ENCODE assay signal across 21 mouse cellular contexts in the genomic region with DNA sequence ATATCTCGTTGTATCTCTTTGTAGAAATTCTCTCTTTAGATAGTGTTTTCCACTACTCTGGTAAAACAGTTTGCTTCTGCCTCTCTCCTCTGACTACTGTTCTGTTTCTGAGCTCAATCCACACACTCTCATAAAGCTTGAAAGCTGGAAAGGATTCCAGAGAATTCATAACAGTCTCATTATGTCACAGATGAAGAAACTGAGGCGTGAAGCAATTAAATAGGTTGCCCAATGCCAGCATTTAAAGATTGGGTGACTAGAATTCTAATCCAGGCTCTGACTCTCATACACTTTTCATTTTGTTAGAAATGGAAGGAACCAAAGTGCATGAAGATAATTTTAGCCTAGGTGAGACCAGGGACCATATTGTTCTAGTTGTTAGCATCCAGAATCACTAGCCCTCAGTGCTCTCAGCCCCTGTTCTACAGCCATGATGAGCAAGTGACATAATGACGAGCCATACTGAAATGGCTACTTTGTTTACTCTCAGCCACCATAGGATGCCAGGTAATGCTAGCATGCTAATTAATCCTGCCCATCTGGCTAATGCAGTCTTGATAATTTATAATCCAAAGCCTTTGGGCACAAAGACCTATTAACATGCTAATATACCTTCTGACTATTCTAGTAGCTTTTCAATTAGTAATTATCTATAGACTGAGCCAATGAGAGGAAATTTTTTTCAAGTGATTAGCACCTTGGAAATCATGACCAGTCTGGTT.
DNase-seq lines count a peak whose midpoint lies in the region; ATAC-seq lines count a peak whose summit lies in the region.
"Had no signal": no experiment of that assay in that cellular context is flagged by ENCODE, and none has a peak within 500 bp of the region (broad histone marks: within the 10 kb centered on the region; RNA-seq: fewer than 3 reads in every experiment).

No protein-coding gene starts in this region.

- no peaks in the 10 kb centered on the region for H3K4me1 ChIP-seq in midbrain, embryonic 13.5 days (replicated peaks)
- no peaks in the 10 kb centered on the region for H3K4me1 ChIP-seq in midbrain, embryonic 11.5 days (ENCODE audit: control insufficient read depth, insufficient read depth, low read length)
- H3K4me1 ChIP-seq in forebrain, embryonic 13.5 days = peaks cover 4% of the 10 kb centered on the region; the same call in 1 of the 2 replicates
- H3K4me1 ChIP-seq in hindbrain, embryonic 13.5 days (replicated peaks) = no peaks in the 10 kb centered on the region
- H3K4me1 ChIP-seq in neural tube, embryonic 12.5 days = no peaks in the 10 kb centered on the region
- H3K4me1 ChIP-seq: heart, embryonic 12.5 days; limb, embryonic 10.5 days; megakaryocyte, embryonic 14.5 days had no signal

- 75% methylated on average over 3 of the region's 3 CpGs for WGBS in midbrain, embryonic 13.5 days
- 86% methylated on average over 3 of the region's 3 CpGs for WGBS in midbrain, embryonic 11.5 days
- 55% methylated on average over 3 of the region's 3 CpGs for WGBS in forebrain, embryonic 13.5 days
- 70% methylated on average over 3 of the region's 3 CpGs for WGBS in hindbrain, embryonic 13.5 days
- 70% methylated on average over 3 of the region's 3 CpGs for WGBS in neural tube, embryonic 12.5 days

- H3K9me3 ChIP-seq in midbrain, embryonic 13.5 days = no peaks in the 10 kb centered on the region
- H3K9me3 ChIP-seq in midbrain, embryonic 11.5 days (ENCODE audit: control insufficient read depth, low read length) = no peaks in the 10 kb centered on the region
- no peaks in the 10 kb centered on the region for H3K9me3 ChIP-seq in forebrain, embryonic 13.5 days (replicated peaks)
- H3K9me3 ChIP-seq in hindbrain, embryonic 13.5 days = no peaks in the 10 kb centered on the region
- H3K9me3 ChIP-seq in neural tube, embryonic 12.5 days = no peaks in the 10 kb centered on the region
- H3K9me3 ChIP-seq: heart, embryonic 12.5 days; limb, embryonic 10.5 days; megakaryocyte, embryonic 14.5 days had no signal

- H3K27me3 ChIP-seq in midbrain, embryonic 13.5 days = no peaks in the 10 kb centered on the region
- H3K27me3 ChIP-seq in midbrain, embryonic 11.5 days (ENCODE audit: control insufficient read depth, insufficient read depth, low read length) = no peaks in the 10 kb centered on the region
- H3K27me3 ChIP-seq in forebrain, embryonic 13.5 days = no peaks in the 10 kb centered on the region
- H3K27me3 ChIP-seq in hindbrain, embryonic 13.5 days = no peaks in the 10 kb centered on the region
- H3K27me3 ChIP-seq in neural tube, embryonic 12.5 days (replicated peaks) = no peaks in the 10 kb centered on the region
- H3K27me3 ChIP-seq: heart, embryonic 12.5 days; megakaryocyte, embryonic 14.5 days had no signal

- no peaks in the 10 kb centered on the region for H3K36me3 ChIP-seq in midbrain, embryonic 13.5 days
- no peaks in the 10 kb centered on the region for H3K36me3 ChIP-seq in midbrain, embryonic 11.5 days (ENCODE audit: control insufficient read depth, insufficient read depth, low read length)
- no peaks in the 10 kb centered on the region for H3K36me3 ChIP-seq in forebrain, embryonic 13.5 days (ENCODE audit: poor library complexity, severe bottlenecking)
- no peaks in the 10 kb centered on the region for H3K36me3 ChIP-seq in hindbrain, embryonic 13.5 days
- H3K36me3 ChIP-seq in neural tube, embryonic 12.5 days = no peaks in the 10 kb centered on the region
- H3K36me3 ChIP-seq: heart, embryonic 12.5 days; limb, embryonic 10.5 days had no signal

- H3K4me3 ChIP-seq in midbrain, embryonic 13.5 days (replicated peaks) = no peak overlapping the region
- no peak overlapping the region for H3K4me3 ChIP-seq in midbrain, embryonic 11.5 days (ENCODE audit: low read depth, low read length)
- H3K4me3 ChIP-seq in forebrain, embryonic 13.5 days = no peak overlapping the region
- no peak overlapping the region for H3K4me3 ChIP-seq in hindbrain, embryonic 13.5 days
- H3K4me3 ChIP-seq in neural tube, embryonic 12.5 days = no peak overlapping the region
- H3K4me3 ChIP-seq: heart, embryonic 12.5 days; layer of hippocampus, adult 2 months; limb, embryonic 10.5 days; megakaryocyte, embryonic 14.5 days; myocyte had no signal

- no peak overlapping the region for H3K27ac ChIP-seq in midbrain, embryonic 13.5 days
- no peak overlapping the region for H3K27ac ChIP-seq in midbrain, embryonic 11.5 days (ENCODE audit: low read depth, low read length)
- peak overlapping the region; percentile 61 for H3K27ac ChIP-seq in forebrain, embryonic 13.5 days
- H3K27ac ChIP-seq in hindbrain, embryonic 13.5 days = no peak overlapping the region
- no peak overlapping the region for H3K27ac ChIP-seq in neural tube, embryonic 12.5 days
- H3K27ac ChIP-seq: layer of hippocampus, adult 2 months; limb, embryonic 10.5 days had no signal

- DNase-seq in midbrain, embryonic 11.5 days (ENCODE audit: low spot score, missing footprints) = no peak
- no peak for DNase-seq in thymus, postnatal 0 days (ENCODE audit: low spot score)
- DNase-seq in kidney, postnatal 25 days = no peak
- no peak for DNase-seq in embryo, embryonic 10.5 days (ENCODE audit: low spot score)
- DNase-seq: adrenal gland, adult 8-10 months; cerebellum, postnatal 14 days; gastrocnemius, postnatal 10 days; heart, adult 11 months; heart, postnatal 14 days; kidney, postnatal 10 days; lung, adult 2 months had no signal

- H3K9ac ChIP-seq in midbrain, embryonic 13.5 days (replicated peaks) = no peak overlapping the region
- no peak overlapping the region for H3K9ac ChIP-seq in midbrain, embryonic 11.5 days (ENCODE audit: low read length)
- H3K9ac ChIP-seq in forebrain, embryonic 13.5 days = no peak overlapping the region
- no peak overlapping the region for H3K9ac ChIP-seq in hindbrain, embryonic 13.5 days
- H3K9ac ChIP-seq in neural tube, embryonic 12.5 days = no peak overlapping the region
- H3K9ac ChIP-seq: heart, embryonic 12.5 days had no signal

- ATAC-seq in midbrain, embryonic 13.5 days = 0 out of 2 replicates have a peak, but pooled peaks have one; percentile 60
- no peak for ATAC-seq in midbrain, embryonic 11.5 days (ENCODE audit: low FRiP score)
- peak; percentile 96 for ATAC-seq in forebrain, embryonic 13.5 days
- ATAC-seq in hindbrain, embryonic 13.5 days (ENCODE audit: low FRiP score) = peak; percentile 86
- ATAC-seq in neural tube, embryonic 12.5 days (ENCODE audit: low FRiP score, low read depth) = peak; percentile 89
- ATAC-seq: inflammation-experienced regulatory T-cells, adult 6 months had no signal

- no peak overlapping the region for H3K4me2 ChIP-seq in midbrain, embryonic 13.5 days (replicated peaks)
- no peak overlapping the region for H3K4me2 ChIP-seq in midbrain, embryonic 11.5 days
- no peak overlapping the region for H3K4me2 ChIP-seq in forebrain, embryonic 13.5 days
- no peak overlapping the region for H3K4me2 ChIP-seq in hindbrain, embryonic 13.5 days
- no peak overlapping the region for H3K4me2 ChIP-seq in neural tube, embryonic 12.5 days (replicated peaks)
- H3K4me2 ChIP-seq: heart, embryonic 12.5 days had no signal
